Mouse (Mus musculus): ENCODE measurements at regions not wholly inside any gene's neighbourhood (a gene's known extent, or its start where the extent isn't known, plus 50 kb on each side); places are given as distances from the start of the nearest gene placed in this dataset.

- CTCF ChIA-PET: no interaction called here
Measured at GRCm38 (mm10) chr12:97326582-97326981, 932.7 kb downstream of the Galc start.

GRCm38 (mm10) chr12:97312282-97313040, 946.8 kb downstream of the Galc start:
- CTCF ChIA-PET: no interaction called here

- CTCF ChIA-PET: no interaction called here
Measured at GRCm38 (mm10) chr12:97278792-97279191, 980.5 kb downstream of the Galc start.

- CTCF ChIA-PET: no interaction called here
Measured at GRCm38 (mm10) chr12:97278331-97278730, 980.9 kb downstream of the Galc start.

Data from spleen, embryonic (tissue).